11 mouse cellular contexts compared by ENCODE assay signal in genomic region chr11:114858641-114859040, GRCm38 (mm10). TPM values are rescaled to one million over a fixed set of nuclear protein-coding genes. Genes with fewer than 3 reads are reported as not detected.
A peak's percentile ranks its signal among the peaks of the same experiment; 100 is the strongest.
DNase-seq lines count a peak whose midpoint lies in the region; ATAC-seq and TF ChIP-seq lines count a peak whose summit lies in the region.
"Had no signal": no experiment of that assay in that cellular context is flagged by ENCODE, and none has a peak within 500 bp of the region (broad histone marks: within the 10 kb centered on the region; RNA-seq: fewer than 3 reads in every experiment).

No protein-coding gene starts in this region.

- TF ChIP-seq CTCF in lung, embryonic 14.5 days (IDR thresholded peaks at IDR 0.05; ENCODE audit: low read depth): peak; percentile 61
- peak; percentile 42; the same call in 1 of the 2 replicates for TF ChIP-seq CTCF in small intestine, adult 2 months (IDR thresholded peaks at IDR 0.05; ENCODE audit: extremely low read depth, insufficient read length, insufficient replicate concordance, low read depth, low read length)

- H3K9me3 ChIP-seq in lung, embryonic 14.5 days (ENCODE audit: low read depth, low read length): no peaks in the 10 kb centered on the region
- no peaks in the 10 kb centered on the region for H3K9me3 ChIP-seq in forebrain, embryonic 15.5 days
- H3K9me3 ChIP-seq: intestine, embryonic 15.5 days had no signal

- no peak overlapping the region for H3K27ac ChIP-seq in lung, embryonic 14.5 days (ENCODE audit: low read depth)
- no peak overlapping the region for H3K27ac ChIP-seq in small intestine, adult 2 months (ENCODE audit: insufficient read depth, low read depth, low read length)
- H3K27ac ChIP-seq in forebrain, embryonic 15.5 days (replicated peaks): no peak overlapping the region
- H3K27ac ChIP-seq: intestine, embryonic 15.5 days had no signal

- no peaks in the 10 kb centered on the region for H3K36me3 ChIP-seq in lung, embryonic 14.5 days (ENCODE audit: insufficient read depth)
- no peaks in the 10 kb centered on the region for H3K36me3 ChIP-seq in small intestine, adult 2 months (ENCODE audit: control insufficient read depth, insufficient read depth, low read length)
- H3K36me3 ChIP-seq in forebrain, embryonic 15.5 days: no peaks in the 10 kb centered on the region
- H3K36me3 ChIP-seq: intestine, embryonic 15.5 days had no signal

- DNase-seq in cerebellum, adult 8-10 months: peak; percentile 11
- no peak for DNase-seq in cerebellum, adult 18-20 months
- DNase-seq in lung, embryonic 14.5 days: no peak
- DNase-seq in lung, postnatal 10 days: no peak
- peak; percentile 84 for DNase-seq in R1 (ENCODE audit: low read depth, low spot score)
- DNase-seq in left cerebral cortex, postnatal 10 days (ENCODE audit: extremely low spot score in 1 of 2, low spot score in 2 of 2): no peak
- DNase-seq: adrenal gland, postnatal 25 days had no signal

- H3K4me3 ChIP-seq in lung, embryonic 14.5 days (ENCODE audit: low read depth, low read length): no peak overlapping the region
- no peak overlapping the region for H3K4me3 ChIP-seq in small intestine, adult 2 months (ENCODE audit: low read depth, low read length)
- H3K4me3 ChIP-seq in forebrain, embryonic 15.5 days: no peak overlapping the region
- H3K4me3 ChIP-seq: intestine, embryonic 15.5 days had no signal

- intact Hi-C loops in left cerebral cortex, postnatal 10 days (cut with DNase I): no loop called here

- no peak overlapping the region for H3K4me2 ChIP-seq in lung, embryonic 14.5 days
- no peak overlapping the region for H3K4me2 ChIP-seq in forebrain, embryonic 15.5 days (replicated peaks)
- H3K4me2 ChIP-seq: heart, embryonic 11.5 days; intestine, embryonic 15.5 days had no signal

- H3K27me3 ChIP-seq in lung, embryonic 14.5 days (ENCODE audit: insufficient read depth, low read length): no peaks in the 10 kb centered on the region
- no peaks in the 10 kb centered on the region for H3K27me3 ChIP-seq in small intestine, adult 2 months (ENCODE audit: control insufficient read depth, insufficient read depth, low read length)
- peaks cover 3% of the 10 kb centered on the region; the same call in 1 of the 2 replicates for H3K27me3 ChIP-seq in forebrain, embryonic 15.5 days
- H3K27me3 ChIP-seq: intestine, embryonic 15.5 days had no signal

- H3K9ac ChIP-seq in lung, embryonic 14.5 days: no peak overlapping the region
- H3K9ac ChIP-seq in forebrain, embryonic 15.5 days (replicated peaks): no peak overlapping the region
- H3K9ac ChIP-seq: intestine, embryonic 15.5 days had no signal

- WGBS in lung, embryonic 14.5 days: 88% methylated on average over 2 of the region's 2 CpGs
- 86% methylated on average over 2 of the region's 2 CpGs for WGBS in small intestine, adult 2 months
- 98% methylated on average over 2 of the region's 2 CpGs for WGBS in forebrain, embryonic 15.5 days

- no peaks in the 10 kb centered on the region for H3K4me1 ChIP-seq in lung, embryonic 14.5 days (ENCODE audit: insufficient read depth)
- peaks cover 4% of the 10 kb centered on the region; the same call in 1 of the 2 replicates for H3K4me1 ChIP-seq in small intestine, adult 2 months (ENCODE audit: control insufficient read depth, insufficient read depth, insufficient read length, low read length)
- H3K4me1 ChIP-seq in forebrain, embryonic 15.5 days: no peaks in the 10 kb centered on the region
- H3K4me1 ChIP-seq: intestine, embryonic 15.5 days had no signal

- ATAC-seq in lung, embryonic 14.5 days (ENCODE audit: insufficient read depth): no peak
- no peak for ATAC-seq in forebrain, embryonic 15.5 days (replicated peaks)
- ATAC-seq: intestine, embryonic 15.5 days had no signal

- no peak for TF ChIP-seq POLR2A in small intestine, adult 2 months (IDR thresholded peaks at IDR 0.05; ENCODE audit: low read depth, low read length)

RNA-seq across cellular contexts. Expression of gene Gprc5c, which starts 7.7 kb away (rescaled TPM):
- polyA plus RNA-seq in lung, embryonic 14.5 days (2014; fragmentation: Nextera tagmentation; extraction: Ambion mirVana): 34.7 and 39.2 TPM in 2 replicates
- polyA plus RNA-seq in small intestine, adult 2 months (2012; rRNA removed): 4.4 TPM in 2 replicates
- 1 to 10 TPM; 4.1 to 4.4 TPM for total RNA-seq in left cerebral cortex, postnatal 10 days (2021)
- 6.0 and 6.2 TPM in 2 replicates for polyA plus RNA-seq in forebrain, embryonic 15.5 days (2015; fragmentation: Nextera tagmentation; extraction: Ambion mirVana)

RNA-seq across cellular contexts. Expression of gene Cd300a, which starts 31.2 kb away (rescaled TPM):
- polyA plus RNA-seq in lung, embryonic 14.5 days (2014; fragmentation: Nextera tagmentation; extraction: Ambion mirVana): 0.75 and 1.7 TPM in 2 replicates
- polyA plus RNA-seq in small intestine, adult 2 months (2012; rRNA removed): 0.76 and 0.91 TPM in 2 replicates
- total RNA-seq in left cerebral cortex, postnatal 10 days (2021): under 1 TPM; 0.43 to 0.58 TPM
- 0.46 and 0.88 TPM in 2 replicates for polyA plus RNA-seq in forebrain, embryonic 15.5 days (2015; fragmentation: Nextera tagmentation; extraction: Ambion mirVana)

RNA-seq across cellular contexts. Expression of gene Gpr142, which starts 59.9 kb away (rescaled TPM):
- polyA plus RNA-seq in lung, embryonic 14.5 days (2014; fragmentation: Nextera tagmentation; extraction: Ambion mirVana): 0.28 TPM in 1 of 2 replicates, not detected in the other
- polyA plus RNA-seq in small intestine, adult 2 months (2012; rRNA removed): 0.10 TPM in 1 of 2 replicates, not detected in the other
- not detected for total RNA-seq in left cerebral cortex, postnatal 10 days (2021)
- not detected in 2 replicates for polyA plus RNA-seq in forebrain, embryonic 15.5 days (2015; fragmentation: Nextera tagmentation; extraction: Ambion mirVana)
- total RNA-seq: adrenal gland, postnatal 25 days had no signal
- polyA plus RNA-seq: heart, embryonic 11.5 days had no signal

Comparison
In these comparisons a context has a peak if more than half of its experiments do, and no peak if none do; other contexts are left out.
1. DNase-seq: peak in cerebellum, adult 8-10 months (single experiment) and R1 (single experiment); none in cerebellum, adult 18-20 months (0 of 2), lung, embryonic 14.5 days (single experiment), lung, postnatal 10 days (single experiment) and left cerebral cortex, postnatal 10 days (0 of 2).